23 mouse cellular contexts compared by ENCODE assay signal in the genomic region with DNA sequence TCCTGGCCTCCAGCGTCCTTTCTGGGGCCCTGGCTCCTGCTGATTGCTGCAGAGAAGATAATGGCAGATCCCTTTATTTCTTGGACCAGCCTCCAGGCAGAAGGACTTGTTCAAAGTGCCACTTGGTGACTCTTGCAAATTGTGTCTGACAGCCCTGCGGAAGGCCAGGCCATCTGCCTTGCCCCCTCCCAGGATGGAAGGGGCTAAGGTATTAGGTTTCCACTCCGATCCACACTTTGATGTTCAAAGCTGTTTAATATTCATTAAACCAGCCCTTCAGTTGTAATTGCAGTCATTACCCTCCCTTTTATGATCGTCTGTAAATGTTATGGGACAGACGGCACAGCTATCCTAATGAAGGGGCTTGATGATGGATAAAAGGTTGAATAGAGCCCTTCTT.
DNase-seq lines count a peak whose midpoint lies in the region; ATAC-seq and TF ChIP-seq lines count a peak whose summit lies in the region.
"Had no signal": no experiment of that assay in that cellular context is flagged by ENCODE, and none has a peak within 500 bp of the region (broad histone marks: within the 10 kb centered on the region; RNA-seq: fewer than 3 reads in every experiment).

No protein-coding gene starts in this region.

- no peak overlapping the region for H3K4me2 ChIP-seq in hindbrain, embryonic 13.5 days
- H3K4me2 ChIP-seq in neural tube, embryonic 13.5 days: no peak overlapping the region
- no peak overlapping the region for H3K4me2 ChIP-seq in midbrain, postnatal 0 days (ENCODE audit: low read depth, low read length, poor library complexity, severe bottlenecking)
- no peak overlapping the region for H3K4me2 ChIP-seq in liver, postnatal 0 days (ENCODE audit: low read depth, low read length)
- H3K4me2 ChIP-seq: embryonic facial prominence, embryonic 13.5 days; heart, embryonic 11.5 days; hindbrain, embryonic 12.5 days; intestine, embryonic 15.5 days had no signal

- peaks cover 34% of the 10 kb centered on the region for H3K4me1 ChIP-seq in hindbrain, embryonic 10.5 days (replicated peaks)
- H3K4me1 ChIP-seq in hindbrain, embryonic 13.5 days (replicated peaks): peaks cover 19% of the 10 kb centered on the region
- peaks cover 19% of the 10 kb centered on the region for H3K4me1 ChIP-seq in neural tube, embryonic 13.5 days (replicated peaks)
- H3K4me1 ChIP-seq in midbrain, postnatal 0 days (ENCODE audit: insufficient read depth, low read length): no peaks in the 10 kb centered on the region
- H3K4me1 ChIP-seq in liver, postnatal 0 days (ENCODE audit: insufficient read depth): no peaks in the 10 kb centered on the region

- 43% methylated on average over 5 of the region's 5 CpGs for WGBS in hindbrain, embryonic 10.5 days
- 32% methylated on average over 5 of the region's 5 CpGs for WGBS in hindbrain, embryonic 13.5 days
- 23% methylated on average over 5 of the region's 5 CpGs for WGBS in neural tube, embryonic 13.5 days
- WGBS in midbrain, postnatal 0 days: 28% methylated on average over 5 of the region's 5 CpGs
- WGBS in liver, postnatal 0 days (ENCODE audit: insufficient replicate concordance): 61% methylated on average over 5 of the region's 5 CpGs

- no peak overlapping the region for H3K27ac ChIP-seq in hindbrain, embryonic 10.5 days
- no peak overlapping the region for H3K27ac ChIP-seq in hindbrain, embryonic 13.5 days
- no peak overlapping the region for H3K27ac ChIP-seq in neural tube, embryonic 13.5 days (replicated peaks)
- no peak overlapping the region for H3K27ac ChIP-seq in midbrain, postnatal 0 days (ENCODE audit: low read depth, low read length)
- H3K27ac ChIP-seq in liver, postnatal 0 days (ENCODE audit: low read depth): no peak overlapping the region
- H3K27ac ChIP-seq: embryonic facial prominence, embryonic 13.5 days; hindbrain, embryonic 12.5 days; intestine, embryonic 15.5 days had no signal

- no peak for TF ChIP-seq EP300 in liver, postnatal 0 days (IDR thresholded peaks at IDR 0.05; ENCODE audit: low read depth)

- ATAC-seq in hindbrain, embryonic 13.5 days (ENCODE audit: low FRiP score): no peak
- ATAC-seq in neural tube, embryonic 13.5 days (ENCODE audit: low read depth): 0 out of 2 replicates have a peak, but pooled peaks have one; percentile 26
- ATAC-seq in midbrain, postnatal 0 days (ENCODE audit: low FRiP score): no peak
- no peak for ATAC-seq in liver, postnatal 0 days
- ATAC-seq: intestine, embryonic 15.5 days had no signal

- no peaks in the 10 kb centered on the region for H3K27me3 ChIP-seq in hindbrain, embryonic 10.5 days (ENCODE audit: insufficient read depth, poor library complexity, severe bottlenecking)
- no peaks in the 10 kb centered on the region for H3K27me3 ChIP-seq in hindbrain, embryonic 13.5 days
- H3K27me3 ChIP-seq in neural tube, embryonic 13.5 days: no peaks in the 10 kb centered on the region
- no peaks in the 10 kb centered on the region for H3K27me3 ChIP-seq in midbrain, postnatal 0 days (ENCODE audit: insufficient read depth, low read length)
- H3K27me3 ChIP-seq in liver, postnatal 0 days (ENCODE audit: insufficient read depth, low read length): no peaks in the 10 kb centered on the region
- H3K27me3 ChIP-seq: hindbrain, embryonic 12.5 days; intestine, embryonic 15.5 days had no signal

- DNase-seq in hindbrain, embryonic 10.5 days (ENCODE audit: low spot score): peak; percentile 16
- no peak for DNase-seq in neural tube, embryonic 10.5 days (ENCODE audit: extremely low spot score, low spot score)
- DNase-seq in midbrain, postnatal 0 days (ENCODE audit: low spot score): peak; percentile 42
- no peak for DNase-seq in cerebellum, postnatal 14 days
- no peak for DNase-seq in liver, postnatal 0 days
- DNase-seq: adrenal gland, adult 2 months; cerebellum, adult 18-20 months; cerebellum, postnatal 25 days; gastrocnemius, postnatal 10 days; kidney, adult 8-10 months; kidney, postnatal 10 days; lung, postnatal 10 days; right cerebral cortex, adult 18-20 months; right cerebral cortex, postnatal 4 days; thymus, adult 18-20 months; thymus, postnatal 36 days had no signal

- H3K9ac ChIP-seq in hindbrain, embryonic 13.5 days: no peak overlapping the region
- H3K9ac ChIP-seq in neural tube, embryonic 13.5 days: no peak overlapping the region
- no peak overlapping the region for H3K9ac ChIP-seq in midbrain, postnatal 0 days (replicated peaks; ENCODE audit: low read length, poor library complexity, severe bottlenecking)
- H3K9ac ChIP-seq in liver, postnatal 0 days (replicated peaks): no peak overlapping the region
- H3K9ac ChIP-seq: embryonic facial prominence, embryonic 13.5 days; hindbrain, embryonic 12.5 days; intestine, embryonic 15.5 days had no signal

- H3K9me3 ChIP-seq in hindbrain, embryonic 10.5 days: no peaks in the 10 kb centered on the region
- H3K9me3 ChIP-seq in hindbrain, embryonic 13.5 days: no peaks in the 10 kb centered on the region
- H3K9me3 ChIP-seq in neural tube, embryonic 13.5 days: no peaks in the 10 kb centered on the region
- no peaks in the 10 kb centered on the region for H3K9me3 ChIP-seq in midbrain, postnatal 0 days (ENCODE audit: low read length)
- H3K9me3 ChIP-seq in liver, postnatal 0 days (ENCODE audit: low read length): no peaks in the 10 kb centered on the region
- H3K9me3 ChIP-seq: embryonic facial prominence, embryonic 13.5 days; hindbrain, embryonic 12.5 days; intestine, embryonic 15.5 days had no signal

- H3K4me3 ChIP-seq in hindbrain, embryonic 10.5 days: no peak overlapping the region
- H3K4me3 ChIP-seq in hindbrain, embryonic 13.5 days: no peak overlapping the region
- H3K4me3 ChIP-seq in neural tube, embryonic 13.5 days: no peak overlapping the region
- no peak overlapping the region for H3K4me3 ChIP-seq in midbrain, postnatal 0 days (ENCODE audit: low read depth, low read length)
- H3K4me3 ChIP-seq in liver, postnatal 0 days (ENCODE audit: low read depth, low read length): no peak overlapping the region
- H3K4me3 ChIP-seq: embryonic facial prominence, embryonic 13.5 days; erythroblast, embryonic 14.5 days; hindbrain, embryonic 12.5 days; intestine, embryonic 15.5 days had no signal

- TF ChIP-seq CTCF in midbrain, postnatal 0 days (IDR thresholded peaks at IDR 0.05): no peak
- no peak for TF ChIP-seq CTCF in liver, postnatal 0 days (IDR thresholded peaks at IDR 0.05; ENCODE audit: low read depth)

- no peaks in the 10 kb centered on the region for H3K36me3 ChIP-seq in hindbrain, embryonic 10.5 days
- no peaks in the 10 kb centered on the region for H3K36me3 ChIP-seq in hindbrain, embryonic 13.5 days
- no peaks in the 10 kb centered on the region for H3K36me3 ChIP-seq in neural tube, embryonic 13.5 days
- no peaks in the 10 kb centered on the region for H3K36me3 ChIP-seq in midbrain, postnatal 0 days (ENCODE audit: insufficient read depth, low read length)
- H3K36me3 ChIP-seq in liver, postnatal 0 days (replicated peaks; ENCODE audit: insufficient read depth, low read length): no peaks in the 10 kb centered on the region
- H3K36me3 ChIP-seq: embryonic facial prominence, embryonic 13.5 days; hindbrain, embryonic 12.5 days; intestine, embryonic 15.5 days had no signal

Comparison
In these comparisons a context has a peak if more than half of its experiments do, and no peak if none do; other contexts are left out.
1. DNase-seq: peak in hindbrain, embryonic 10.5 days (single experiment) and midbrain, postnatal 0 days (single experiment); none in neural tube, embryonic 10.5 days (single experiment), cerebellum, postnatal 14 days (0 of 2) and liver, postnatal 0 days (single experiment).